Mouse (Mus musculus) CH12.LX (cell line): ENCODE results near the gene Cox6b2.

ENCODE experiments used
- CTCF ChIP-seq, 2 experiments: IDR thresholded peaks in 1 of 2; conservative IDR thresholded peaks in 1 of 2; 2 replicates each; pipeline ENCODE4 v1.5.1; 2011 to 2012; ENCODE audit warnings: low read depth in 2 of 2, low read length in 2 of 2, improper control_type of control experiment in 1 of 2, inconsistent platforms in 1 of 2, mild to moderate bottlenecking in 1 of 2, moderate library complexity in 1 of 2
- ETS1 ChIP-seq: conservative IDR thresholded peaks from 2 replicates; pipeline ENCODE4 v1.6.1; 2012; ENCODE audit warnings: low read depth, mild to moderate bottlenecking, inconsistent platforms, low read length, improper control_type of control experiment, moderate library complexity
- GABPA ChIP-seq: IDR thresholded peaks from 2 replicates; pipeline ENCODE4 v1.6.1; 2012; ENCODE audit warnings: low read depth, low read length, improper control_type of control experiment, inconsistent platforms; ENCODE audit not compliant: insufficient replicate concordance
- IRF4 ChIP-seq: IDR thresholded peaks from 2 replicates; pipeline ENCODE4 v1.6.1; 2014; ENCODE audit warnings: low read depth, mild to moderate bottlenecking, inconsistent platforms, low read length, improper control_type of control experiment

GRCm38 (mm10) chr7:4748321-4748720, 4.6 kb downstream of the Cox6b2 start:
- TF ChIP-seq CTCF (conservative IDR thresholded peaks at IDR 0.05 in 1 of 2, IDR thresholded peaks at IDR 0.05 in 1 of 2; ENCODE audit: low read depth in 2 of 2, low read length in 2 of 2) (no peak), IRF4 (no peak), ETS1 (no peak), GABPA (no peak)
